18 mouse cellular contexts compared by ENCODE assay signal in genomic region chr4:100863861-100864428, GRCm38 (mm10).
DNase-seq lines count a peak whose midpoint lies in the region; ATAC-seq lines count a peak whose summit lies in the region.
"Had no signal": no experiment of that assay in that cellular context is flagged by ENCODE, and none has a peak within 500 bp of the region (broad histone marks: within the 10 kb centered on the region; RNA-seq: fewer than 3 reads in every experiment).

No protein-coding gene starts in this region.

- peaks cover 30% of the 10 kb centered on the region for H3K4me1 ChIP-seq in lung, embryonic 15.5 days
- peaks cover 31% of the 10 kb centered on the region for H3K4me1 ChIP-seq in intestine, embryonic 15.5 days (replicated peaks)
- H3K4me1 ChIP-seq in limb, embryonic 15.5 days, result peaks cover 30% of the 10 kb centered on the region

- no peaks in the 10 kb centered on the region for H3K9me3 ChIP-seq in lung, embryonic 15.5 days
- H3K9me3 ChIP-seq in intestine, embryonic 15.5 days, result no peaks in the 10 kb centered on the region
- no peaks in the 10 kb centered on the region for H3K9me3 ChIP-seq in limb, embryonic 15.5 days
- H3K9me3 ChIP-seq: forebrain, embryonic 13.5 days; hindbrain, embryonic 13.5 days; midbrain, embryonic 15.5 days had no signal

- ATAC-seq in lung, embryonic 15.5 days (ENCODE audit: borderline replicate concordance, extremely low read depth, low FRiP score, low TSS enrichment), result peak; percentile 53; the same call in 1 of the 2 replicates
- ATAC-seq in intestine, embryonic 15.5 days, result peak; percentile 80
- ATAC-seq in limb, embryonic 15.5 days (ENCODE audit: insufficient number of reproducible peaks, low FRiP score, low TSS enrichment, low read depth), result no peak; the same call in 1 of the 2 replicates
- ATAC-seq: forebrain, embryonic 13.5 days; midbrain, embryonic 15.5 days had no signal

- peak overlapping the region; percentile 8 for H3K4me2 ChIP-seq in lung, embryonic 15.5 days
- H3K4me2 ChIP-seq in intestine, embryonic 15.5 days (replicated peaks), result peak overlapping the region; percentile 33
- H3K4me2 ChIP-seq in limb, embryonic 15.5 days, result peak overlapping the region; percentile 19; the same call in 1 of the 2 replicates
- H3K4me2 ChIP-seq: forebrain, embryonic 13.5 days; hindbrain, embryonic 13.5 days; midbrain, embryonic 15.5 days had no signal

- H3K36me3 ChIP-seq in lung, embryonic 15.5 days, result 0 out of 2 replicates have a peak, but pooled peaks cover 3% of the 10 kb centered on the region
- H3K36me3 ChIP-seq in intestine, embryonic 15.5 days, result no peaks in the 10 kb centered on the region
- H3K36me3 ChIP-seq in limb, embryonic 15.5 days, result no peaks in the 10 kb centered on the region; the same call in 1 of the 2 replicates
- H3K36me3 ChIP-seq: hindbrain, embryonic 13.5 days; midbrain, embryonic 15.5 days had no signal

- H3K4me3 ChIP-seq in lung, embryonic 15.5 days, result no peak overlapping the region
- H3K4me3 ChIP-seq in intestine, embryonic 15.5 days (replicated peaks), result no peak overlapping the region
- H3K4me3 ChIP-seq in limb, embryonic 15.5 days, result no peak overlapping the region
- H3K4me3 ChIP-seq: forebrain, embryonic 13.5 days; gastrocnemius, adult 2 months; hindbrain, embryonic 13.5 days; midbrain, embryonic 15.5 days had no signal

- WGBS in lung, embryonic 15.5 days, result 23% methylated on average over 15 of the region's 15 CpGs
- 37% methylated on average over 15 of the region's 15 CpGs for WGBS in intestine, embryonic 15.5 days
- WGBS in limb, embryonic 15.5 days, result 21% methylated on average over 15 of the region's 15 CpGs

- intact Hi-C loops in left cerebral cortex, postnatal 4 days (cut with DNase I), result no loop called here

- H3K9ac ChIP-seq in lung, embryonic 15.5 days, result no peak overlapping the region
- H3K9ac ChIP-seq in intestine, embryonic 15.5 days, result no peak overlapping the region
- H3K9ac ChIP-seq in limb, embryonic 15.5 days, result no peak overlapping the region
- H3K9ac ChIP-seq: forebrain, embryonic 13.5 days; hindbrain, embryonic 13.5 days; liver, embryonic 14.5 days; midbrain, embryonic 15.5 days had no signal

- H3K27ac ChIP-seq in lung, embryonic 15.5 days, result no peak overlapping the region
- no peak overlapping the region for H3K27ac ChIP-seq in intestine, embryonic 15.5 days
- H3K27ac ChIP-seq in limb, embryonic 15.5 days, result peak overlapping the region; percentile 54
- H3K27ac ChIP-seq: forebrain, embryonic 13.5 days; gastrocnemius, adult 2 months; hindbrain, embryonic 13.5 days; liver, embryonic 14.5 days; midbrain, embryonic 15.5 days had no signal

- H3K27me3 ChIP-seq in lung, embryonic 15.5 days, result no peaks in the 10 kb centered on the region
- H3K27me3 ChIP-seq in intestine, embryonic 15.5 days (replicated peaks), result no peaks in the 10 kb centered on the region
- H3K27me3 ChIP-seq in limb, embryonic 15.5 days, result no peaks in the 10 kb centered on the region
- H3K27me3 ChIP-seq: forebrain, embryonic 13.5 days; hindbrain, embryonic 13.5 days; midbrain, embryonic 15.5 days had no signal

- peak; percentile 8 for DNase-seq in adrenal gland, adult 2 months
- no peak for DNase-seq in adrenal gland, postnatal 14 days
- DNase-seq in lung, postnatal 25 days (ENCODE audit: low spot score), result no peak
- no peak for DNase-seq in left cerebral cortex, adult 9 months (ENCODE audit: low spot score in 2 of 2)
- DNase-seq in left cerebral cortex, postnatal 4 days, result no peak
- DNase-seq: cerebellum, adult 11-12 months; gastrocnemius, adult 2 months; heart, adult 18-20 months; kidney, adult 18-20 months; right cerebral cortex, postnatal 14 days; thymus, postnatal 36 days had no signal
